Mouse (Mus musculus): ENCODE measurements around the gene Zfp62. TPM values are rescaled to one million over a fixed set of nuclear protein-coding genes. Genes with fewer than 3 reads are reported as not detected.

Gene Zfp62
- polyA plus RNA-seq, 1 experiment from 2014 or later, result 30.0 TPM

Other genes starting within 250 kb of the Zfp62 start
- gene Olfr56, start 224.4 kb upstream of the Zfp62 start, polyA plus RNA-seq (2015; fragmentation: Nextera tagmentation; extraction: Ambion mirVana), result 0.07 TPM in 1 of 2 replicates, not detected in the other
- gene 9930111J21Rik1, start 223.9 kb upstream of the Zfp62 start, polyA plus RNA-seq (2015; fragmentation: Nextera tagmentation; extraction: Ambion mirVana), result 0.39 and 0.74 TPM in 2 replicates
- 0.10 and 0.13 TPM in 2 replicates for gene Gm12185, start 211.1 kb upstream of the Zfp62 start, polyA plus RNA-seq (2015; fragmentation: Nextera tagmentation; extraction: Ambion mirVana)
- 2.2 and 6.3 TPM in 2 replicates for gene Tgtp1, start 209.1 kb upstream of the Zfp62 start, polyA plus RNA-seq (2015; fragmentation: Nextera tagmentation; extraction: Ambion mirVana)
- 0.87 and 1.2 TPM in 2 replicates for gene 9930111J21Rik2, start 152.1 kb upstream of the Zfp62 start, polyA plus RNA-seq (2015; fragmentation: Nextera tagmentation; extraction: Ambion mirVana)
- 3.8 and 8.0 TPM in 2 replicates for gene Tgtp2, start 139.1 kb upstream of the Zfp62 start, polyA plus RNA-seq (2015; fragmentation: Nextera tagmentation; extraction: Ambion mirVana)
- gene Ifi47, start 126.7 kb upstream of the Zfp62 start, polyA plus RNA-seq (2015; fragmentation: Nextera tagmentation; extraction: Ambion mirVana), result 3.6 and 7.6 TPM in 2 replicates
- gene Olfr1396, start 88.4 kb upstream of the Zfp62 start, polyA plus RNA-seq (2015; fragmentation: Nextera tagmentation; extraction: Ambion mirVana), result 0.10 and 0.18 TPM in 2 replicates
- gene Olfr1395, start 61.0 kb upstream of the Zfp62 start, polyA plus RNA-seq (2015; fragmentation: Nextera tagmentation; extraction: Ambion mirVana), result not detected in 2 replicates
- not detected in 2 replicates for gene Olfr1394, start 48.9 kb upstream of the Zfp62 start, polyA plus RNA-seq (2015; fragmentation: Nextera tagmentation; extraction: Ambion mirVana)
- gene Btnl9, start 16.1 kb upstream of the Zfp62 start, polyA plus RNA-seq (2015; fragmentation: Nextera tagmentation; extraction: Ambion mirVana), result 6.4 and 8.0 TPM in 2 replicates
- 57.4 and 61.4 TPM in 2 replicates for gene Mgat1, start 40.9 kb downstream of the Zfp62 start, polyA plus RNA-seq (2015; fragmentation: Nextera tagmentation; extraction: Ambion mirVana)
- gene Olfr1393, start 75.0 kb downstream of the Zfp62 start, polyA plus RNA-seq (2015; fragmentation: Nextera tagmentation; extraction: Ambion mirVana), result 0.15 and 0.17 TPM in 2 replicates
- not detected in 2 replicates for gene Olfr1392, start 82.0 kb downstream of the Zfp62 start, polyA plus RNA-seq (2015; fragmentation: Nextera tagmentation; extraction: Ambion mirVana)
- gene Olfr10, start 101.4 kb downstream of the Zfp62 start, polyA plus RNA-seq (2015; fragmentation: Nextera tagmentation; extraction: Ambion mirVana), result not detected in 2 replicates
- not detected in 2 replicates for gene Olfr1391, start 119.5 kb downstream of the Zfp62 start, polyA plus RNA-seq (2015; fragmentation: Nextera tagmentation; extraction: Ambion mirVana)
- gene Olfr1390, start 131.9 kb downstream of the Zfp62 start, polyA plus RNA-seq (2015; fragmentation: Nextera tagmentation; extraction: Ambion mirVana), result not detected in 2 replicates
- not detected in 2 replicates for gene Olfr1389, start 219.8 kb downstream of the Zfp62 start, polyA plus RNA-seq (2015; fragmentation: Nextera tagmentation; extraction: Ambion mirVana)
- gene Olfr1388, start 233.3 kb downstream of the Zfp62 start, polyA plus RNA-seq (2015; fragmentation: Nextera tagmentation; extraction: Ambion mirVana), result not detected in 2 replicates

Measured in heart, embryonic 16.5 days (tissue).